In genomic region chr10:111156394-111157190, GRCm38 (mm10) we compare ENCODE assay signal across 15 mouse cellular contexts. TPM values are rescaled to one million over a fixed set of nuclear protein-coding genes. Genes with fewer than 3 reads are reported as not detected.
DNase-seq lines count a peak whose midpoint lies in the region; ATAC-seq and TF ChIP-seq lines count a peak whose summit lies in the region.
"Had no signal": no experiment of that assay in that cellular context is flagged by ENCODE, and none has a peak within 500 bp of the region (broad histone marks: within the 10 kb centered on the region; RNA-seq: fewer than 3 reads in every experiment).

No protein-coding gene starts in this region.

- no peak for TF ChIP-seq CTCF in layer of hippocampus, adult 2 months (conservative IDR thresholded peaks at IDR 0.05)

- H3K9ac ChIP-seq in midbrain, embryonic 11.5 days (ENCODE audit: low read length) = no peak overlapping the region
- H3K9ac ChIP-seq in midbrain, embryonic 14.5 days (replicated peaks; ENCODE audit: low read length) = no peak overlapping the region
- H3K9ac ChIP-seq: embryonic facial prominence, embryonic 13.5 days; hindbrain, embryonic 12.5 days; limb, embryonic 13.5 days had no signal

- 88% methylated on average over 29 of the region's 29 CpGs for WGBS in midbrain, embryonic 11.5 days
- 89% methylated on average over 29 of the region's 29 CpGs for WGBS in midbrain, embryonic 14.5 days
- WGBS in macrophage (ENCODE audit: missing documents) = 84% methylated on average over 29 of the region's 29 CpGs

- H3K79me2 ChIP-seq in macrophage (ENCODE audit: inconsistent target) = peaks cover 10% of the 10 kb centered on the region

- ATAC-seq in midbrain, embryonic 11.5 days (ENCODE audit: low FRiP score) = no peak
- no peak for ATAC-seq in midbrain, embryonic 14.5 days (ENCODE audit: low FRiP score, low TSS enrichment)
- no peak for ATAC-seq in megakaryocyte-erythroid progenitor cell, adult 5-6 weeks (replicated peaks; ENCODE audit: low FRiP score, low TSS enrichment, poor library complexity, severe bottlenecking)
- ATAC-seq: forebrain, embryonic 14.5 days had no signal

- H3K27ac ChIP-seq in midbrain, embryonic 11.5 days (ENCODE audit: low read depth, low read length) = no peak overlapping the region
- no peak overlapping the region for H3K27ac ChIP-seq in midbrain, embryonic 14.5 days (replicated peaks; ENCODE audit: low read depth, low read length)
- 0 out of 2 replicates have a peak overlapping the region, but pooled peaks have one; percentile 5 for H3K27ac ChIP-seq in macrophage
- H3K27ac ChIP-seq in layer of hippocampus, adult 2 months = no peak overlapping the region
- H3K27ac ChIP-seq: embryonic facial prominence, embryonic 13.5 days; hindbrain, embryonic 12.5 days; kidney, postnatal 0 days; limb, embryonic 13.5 days had no signal

- no peaks in the 10 kb centered on the region for H3K9me3 ChIP-seq in midbrain, embryonic 11.5 days (ENCODE audit: control insufficient read depth, low read length)
- H3K9me3 ChIP-seq in midbrain, embryonic 14.5 days (ENCODE audit: control insufficient read depth, low read length) = no peaks in the 10 kb centered on the region
- H3K9me3 ChIP-seq: embryonic facial prominence, embryonic 13.5 days; hindbrain, embryonic 12.5 days; limb, embryonic 13.5 days had no signal

- peak; percentile 33 for DNase-seq in midbrain, embryonic 11.5 days (ENCODE audit: low spot score, missing footprints)
- DNase-seq in midbrain, embryonic 14.5 days = no peak
- DNase-seq in T-cell, adult 2 months (ENCODE audit: low spot score) = peak; percentile 75
- peak; percentile 62 for DNase-seq in thymus, postnatal 4 days
- DNase-seq in layer of hippocampus, adult 2 months (ENCODE audit: low spot score in 2 of 2) = no peak
- DNase-seq: cerebellum, postnatal 25 days; gastrocnemius, postnatal 25 days; lung, postnatal 36 days had no signal

- no peak overlapping the region for H3K4me3 ChIP-seq in midbrain, embryonic 11.5 days (ENCODE audit: low read depth, low read length)
- no peak overlapping the region for H3K4me3 ChIP-seq in midbrain, embryonic 14.5 days (replicated peaks; ENCODE audit: low read depth, low read length)
- H3K4me3 ChIP-seq in macrophage (ENCODE audit: inconsistent target) = no peak overlapping the region
- no peak overlapping the region for H3K4me3 ChIP-seq in layer of hippocampus, adult 2 months
- H3K4me3 ChIP-seq: embryonic facial prominence, embryonic 13.5 days; hindbrain, embryonic 12.5 days; limb, embryonic 13.5 days had no signal

- H3K27me3 ChIP-seq in midbrain, embryonic 11.5 days (ENCODE audit: control insufficient read depth, insufficient read depth, low read length) = no peaks in the 10 kb centered on the region
- H3K27me3 ChIP-seq in midbrain, embryonic 14.5 days (ENCODE audit: control insufficient read depth, insufficient read depth, low read length) = no peaks in the 10 kb centered on the region
- H3K27me3 ChIP-seq: embryonic facial prominence, embryonic 13.5 days; hindbrain, embryonic 12.5 days; limb, embryonic 13.5 days had no signal

- no peaks in the 10 kb centered on the region for H3K4me1 ChIP-seq in midbrain, embryonic 11.5 days (ENCODE audit: control insufficient read depth, insufficient read depth, low read length)
- H3K4me1 ChIP-seq in midbrain, embryonic 14.5 days (ENCODE audit: control insufficient read depth, insufficient read depth, low read length) = no peaks in the 10 kb centered on the region
- H3K4me1 ChIP-seq: embryonic facial prominence, embryonic 13.5 days; hindbrain, embryonic 12.5 days; limb, embryonic 13.5 days had no signal

- no peak overlapping the region for H3K4me2 ChIP-seq in midbrain, embryonic 11.5 days
- no peak overlapping the region for H3K4me2 ChIP-seq in midbrain, embryonic 14.5 days (ENCODE audit: low read length)
- H3K4me2 ChIP-seq: embryonic facial prominence, embryonic 13.5 days; hindbrain, embryonic 12.5 days; limb, embryonic 13.5 days had no signal

- H3K36me3 ChIP-seq in midbrain, embryonic 11.5 days (ENCODE audit: control insufficient read depth, insufficient read depth, low read length) = no peaks in the 10 kb centered on the region
- H3K36me3 ChIP-seq in midbrain, embryonic 14.5 days (ENCODE audit: control insufficient read depth, insufficient read depth, low read length) = no peaks in the 10 kb centered on the region
- no peaks in the 10 kb centered on the region for H3K36me3 ChIP-seq in macrophage (ENCODE audit: inconsistent target)
- H3K36me3 ChIP-seq: embryonic facial prominence, embryonic 13.5 days; hindbrain, embryonic 12.5 days; limb, embryonic 13.5 days had no signal

RNA-seq across cellular contexts. Expression of gene Osbpl8, which starts 8.0 kb away (rescaled TPM):
- polyA plus RNA-seq in midbrain, embryonic 11.5 days (2014; fragmentation: Nextera tagmentation; extraction: Ambion mirVana) = 11.9 and 15.0 TPM in 2 replicates
- polyA plus RNA-seq in midbrain, embryonic 14.5 days (2014; fragmentation: Nextera tagmentation; extraction: Ambion mirVana) = 17.9 and 19.0 TPM in 2 replicates
- total RNA-seq in macrophage (2018; cell fraction: chromatin; rRNA removed) = 1,000 to 10,000 TPM in 13 of 26 experiments, 100 to 1,000 TPM in 13; 377 to 2,472 (median 952) TPM
- 100 to 1,000 TPM; 337 to 883 (median 545) TPM for total RNA-seq in macrophage (2018; cell fraction: cytosol; rRNA removed)
- total RNA-seq in macrophage (2018; cell fraction: nucleus; rRNA removed) = 1,000 to 10,000 TPM in 9 of 26 experiments, 100 to 1,000 TPM in 17; 456 to 1,463 (median 788) TPM
- polyA plus RNA-seq in macrophage (2018) = 244 to 329 TPM (median 315 TPM) in 3 replicates
- total RNA-seq in layer of hippocampus, adult 2 months (2021) = 10 to 100 TPM; 60.8 to 60.9 TPM
- 54.0 and 62.3 TPM in 2 replicates for total RNA-seq in megakaryocyte-erythroid progenitor cell, adult 5-6 weeks (2014; fragmentation: Nextera tagmentation)
- 68.9 and 148 TPM in 2 replicates for total RNA-seq in megakaryocyte-erythroid progenitor cell, adult 5-6 weeks (2017)

Comparison
In these comparisons a context has a peak if more than half of its experiments do, and no peak if none do; other contexts are left out.
1. DNase-seq: peak in midbrain, embryonic 11.5 days (single experiment), T-cell, adult 2 months (single experiment) and thymus, postnatal 4 days (single experiment); none in midbrain, embryonic 14.5 days (single experiment) and layer of hippocampus, adult 2 months (0 of 2).
2. RNA of gene Osbpl8, which starts 8.0 kb away (polyA plus RNA-seq): 244 to 329 TPM in macrophage; 17.9 to 19.0 TPM in midbrain, embryonic 14.5 days and 11.9 to 15.0 TPM in midbrain, embryonic 11.5 days; every median in the first group is over 10 times any median in the second.